Mouse (Mus musculus): ENCODE results near the gene Farp2. TPM values are rescaled to one million over a fixed set of nuclear protein-coding genes. Genes with fewer than 3 reads are reported as not detected.
"Not testable (repeated sequence)": the region's sequence is repeated elsewhere in the genome, so short reads cannot be mapped to it uniquely, and the experiment has no call there.

Farp2 gene
- total RNA-seq, 2 experiments from 2014 or later = 9.4 to 10.8 TPM

GRCm38 (mm10) chr1:93618059-93618748 is 106.3 kb downstream of the Farp2 start:
- DNase-seq (ENCODE audit: extremely low spot score in 1 of 2, low spot score in 2 of 2) = no peak
- intact Hi-C loops (cut with DNase I) = no loop called here

GRCm38 (mm10) chr1:93618948-93619347 is 107.1 kb downstream of the Farp2 start:
- no peak for DNase-seq (ENCODE audit: extremely low spot score in 1 of 2, low spot score in 2 of 2)
- intact Hi-C loops (cut with DNase I) = no loop called here

- intact Hi-C loops (cut with DNase I) = no loop called here
- DNase-seq (ENCODE audit: extremely low spot score in 1 of 2, low spot score in 2 of 2) = no peak
These were observed 112.6 kb downstream of the Farp2 start for GRCm38 (mm10) chr1:93624502-93624901.

- DNase-seq (ENCODE audit: extremely low spot score in 1 of 2, low spot score in 2 of 2) = no peak
- intact Hi-C loops (cut with DNase I) = loop anchor here (10.0 kb wide), 1 partner anchor 174 kb away; the partner anchor contains the start of genes Dtymk and Ing5
These were observed 118.9 kb downstream of the Farp2 start for GRCm38 (mm10) chr1:93630796-93631195.

GRCm38 (mm10) chr1:93632723-93633122 is 120.8 kb downstream of the Farp2 start:
- intact Hi-C loops (cut with DNase I) = loop anchor here (10.0 kb wide), 1 partner anchor 172 kb away; the partner anchor contains the start of genes Dtymk and Ing5

GRCm38 (mm10) chr1:93634481-93634891 is 122.6 kb downstream of the Farp2 start:
- intact Hi-C loops (cut with DNase I) = loop anchor here (10.0 kb wide), 1 partner anchor 170 kb away; the partner anchor contains the start of genes Dtymk and Ing5
- DNase-seq (ENCODE audit: extremely low spot score in 1 of 2, low spot score in 2 of 2) = peak; percentile 48 to 74

More at GRCm38 (mm10) chr1:93632723-93633122, 120.8 kb downstream of the Farp2 start:
- no peak for DNase-seq (ENCODE audit: extremely low spot score in 1 of 2, low spot score in 2 of 2)

- intact Hi-C loops (cut with DNase I) = loop anchor here (5.0 to 10.0 kb wide), 2 partner anchors 47 to 170 kb away; partner anchors contain the start of genes Dtymk and Ing5
- DNase-seq (ENCODE audit: extremely low spot score in 1 of 2, low spot score in 2 of 2) = peak; percentile 34 to 77
These were observed 123.3 kb downstream of the Farp2 start for GRCm38 (mm10) chr1:93635091-93635579.

- intact Hi-C loops (cut with DNase I) = loop anchor here (5.0 to 10.0 kb wide), 2 partner anchors 47 to 169 kb away; partner anchors contain the start of genes Dtymk and Ing5
- peak; percentile 99 for DNase-seq (ENCODE audit: extremely low spot score in 1 of 2, low spot score in 2 of 2)
These were observed 123.8 kb downstream of the Farp2 start for GRCm38 (mm10) chr1:93635580-93636192.

- intact Hi-C loops (cut with DNase I) = loop anchor here (5.0 to 10.0 kb wide), 2 partner anchors 46 to 168 kb away; partner anchors contain the start of genes Dtymk and Ing5
- DNase-seq (ENCODE audit: extremely low spot score in 1 of 2, low spot score in 2 of 2) = no peak
These were observed 124.5 kb downstream of the Farp2 start for GRCm38 (mm10) chr1:93636211-93636897.

GRCm38 (mm10) chr1:93641978-93642377 is 130.1 kb downstream of the Farp2 start:
- DNase-seq (ENCODE audit: extremely low spot score in 1 of 2, low spot score in 2 of 2) = no peak
- intact Hi-C loops (cut with DNase I) = no loop called here

GRCm38 (mm10) chr1:93642692-93643091 is 130.8 kb downstream of the Farp2 start:
- intact Hi-C loops (cut with DNase I) = no loop called here
- no peak for DNase-seq (ENCODE audit: extremely low spot score in 1 of 2, low spot score in 2 of 2)

GRCm38 (mm10) chr1:93649604-93650172 is 137.8 kb downstream of the Farp2 start:
- intact Hi-C loops (cut with DNase I) = no loop called here

GRCm38 (mm10) chr1:93654275-93654674 is 142.4 kb downstream of the Farp2 start:
- no peak for DNase-seq (ENCODE audit: extremely low spot score in 1 of 2, low spot score in 2 of 2)
- intact Hi-C loops (cut with DNase I) = no loop called here

More at GRCm38 (mm10) chr1:93649604-93650172, 137.8 kb downstream of the Farp2 start:
- no peak for DNase-seq (ENCODE audit: extremely low spot score in 1 of 2, low spot score in 2 of 2)

GRCm38 (mm10) chr1:93654798-93655197 is 142.9 kb downstream of the Farp2 start:
- DNase-seq (ENCODE audit: extremely low spot score in 1 of 2, low spot score in 2 of 2) = no peak
- intact Hi-C loops (cut with DNase I) = no loop called here

- intact Hi-C loops (cut with DNase I) = no loop called here
- no peak for DNase-seq (ENCODE audit: extremely low spot score in 1 of 2, low spot score in 2 of 2)
These were observed 144.6 kb downstream of the Farp2 start for GRCm38 (mm10) chr1:93656325-93657024.

GRCm38 (mm10) chr1:93657025-93657360 is 145.1 kb downstream of the Farp2 start:
- no peak for DNase-seq (ENCODE audit: extremely low spot score in 1 of 2, low spot score in 2 of 2)
- intact Hi-C loops (cut with DNase I) = no loop called here

GRCm38 (mm10) chr1:93658559-93658958 is 146.7 kb downstream of the Farp2 start, which contains the start of gene Stk25:
Stk25 (minus strand) TSS chr1:93658659.
- intact Hi-C loops (cut with DNase I); DNase-seq (ENCODE audit: extremely low spot score in 1 of 2, low spot score in 2 of 2): not testable (repeated sequence)

- DNase-seq (ENCODE audit: extremely low spot score in 1 of 2, low spot score in 2 of 2) = peak in 1 of 2 experiments; percentile 43
- intact Hi-C loops (cut with DNase I) = no loop called here
These were observed 156.0 kb downstream of the Farp2 start for GRCm38 (mm10) chr1:93667760-93668400.
